Mouse (Mus musculus) cerebellum, postnatal 25 days (tissue): Measurements from ENCODE around the gene Vmn1r85.
A peak's percentile ranks its signal among the peaks of the same experiment; 100 is the strongest.

Experiments
- DNase-seq, 2 experiments: peaks; one replicate each; pipeline ENCODE4 v3.0.0; 2021; ENCODE audit warnings: mixed read lengths in 2 of 2

Gene Vmn1r85

GRCm38 (mm10) chr7:13037901-13038555 lies 56.9 kb downstream of the Vmn1r85 start, which contains the start of gene Ube2m:
Gene Ube2m, minus strand, starts transcription at chr7:13038275.
- peak; percentile 100 for DNase-seq

- no peak for DNase-seq
These were observed 57.6 kb downstream of the Vmn1r85 start for GRCm38 (mm10) chr7:13037366-13037765.

GRCm38 (mm10) chr7:13036806-13037205 lies 58.2 kb downstream of the Vmn1r85 start:
- no peak for DNase-seq

GRCm38 (mm10) chr7:13035211-13035855 lies 59.6 kb downstream of the Vmn1r85 start:
- peak in 1 of 2 experiments; percentile 65 for DNase-seq

GRCm38 (mm10) chr7:13034148-13034977 lies 60.6 kb downstream of the Vmn1r85 start, which contains the start of gene Chmp2a:
Gene Chmp2a, minus strand, starts transcription at chr7:13034807.
- DNase-seq = peak; percentile 99

GRCm38 (mm10) chr7:13033451-13034147 lies 61.4 kb downstream of the Vmn1r85 start:
- peak in 1 of 2 experiments; percentile 21 for DNase-seq
